Mouse (Mus musculus) erythroblast, embryonic 14.5 days (primary cell): ENCODE results near the gene Apoc3.

Source experiments
- GATA1 ChIP-seq: IDR thresholded peaks from 2 replicates; pipeline ENCODE4 v1.6.1; 2012; ENCODE audit warnings: low read length, inconsistent platforms, mixed read lengths
- TAL1 ChIP-seq: IDR thresholded peaks from 3 replicates; pipeline ENCODE4 v1.6.1; 2012; ENCODE audit warnings: low read length, inconsistent platforms, mixed read lengths

- TF ChIP-seq TAL1 (no peak), GATA1 (no peak)
These were observed 8.3 kb downstream of the Apoc3 start for GRCm38 (mm10) chr9:46227064-46227614.
